Mouse (Mus musculus) cerebellum, adult 11-12 months (tissue): ENCODE measurements around the gene Tbc1d10c.

Experiments
- DNase-seq: peaks from one replicate; pipeline ENCODE4 v3.0.0; 2022

Tbc1d10c gene

DNA sequence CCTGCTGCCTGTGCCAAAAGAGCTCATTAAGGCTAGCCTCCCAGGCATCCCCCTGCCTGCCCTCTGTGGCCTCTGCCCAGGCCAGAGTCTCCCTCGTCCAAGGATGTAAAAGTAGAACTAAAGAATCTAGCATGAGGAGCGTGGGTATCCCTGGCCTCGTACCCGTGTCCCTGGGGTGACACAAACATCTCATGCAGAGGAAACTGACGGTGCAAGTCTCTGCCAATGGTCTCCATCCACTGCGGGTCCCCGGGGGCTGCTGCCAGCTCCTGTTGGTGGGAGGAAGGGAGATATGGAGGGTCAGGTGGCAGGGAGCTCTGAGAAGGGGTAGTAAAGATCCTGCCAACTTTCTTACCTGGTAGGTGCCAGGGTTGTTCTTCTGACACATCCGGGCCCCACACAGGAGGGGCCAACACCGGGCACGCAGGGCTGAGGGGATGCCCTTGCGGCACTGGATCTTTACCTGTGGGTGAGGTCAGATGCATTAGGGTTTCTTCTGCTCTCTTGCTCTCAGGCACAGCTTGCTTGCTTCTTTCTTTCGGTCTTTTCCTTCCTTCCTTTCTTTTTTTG is 1.9 kb downstream of the Tbc1d10c start:
- DNase-seq: peak; percentile 46

GRCm38 (mm10) chr19:4187303-4187702 is 3.8 kb downstream of the Tbc1d10c start:
- no peak for DNase-seq

DNA sequence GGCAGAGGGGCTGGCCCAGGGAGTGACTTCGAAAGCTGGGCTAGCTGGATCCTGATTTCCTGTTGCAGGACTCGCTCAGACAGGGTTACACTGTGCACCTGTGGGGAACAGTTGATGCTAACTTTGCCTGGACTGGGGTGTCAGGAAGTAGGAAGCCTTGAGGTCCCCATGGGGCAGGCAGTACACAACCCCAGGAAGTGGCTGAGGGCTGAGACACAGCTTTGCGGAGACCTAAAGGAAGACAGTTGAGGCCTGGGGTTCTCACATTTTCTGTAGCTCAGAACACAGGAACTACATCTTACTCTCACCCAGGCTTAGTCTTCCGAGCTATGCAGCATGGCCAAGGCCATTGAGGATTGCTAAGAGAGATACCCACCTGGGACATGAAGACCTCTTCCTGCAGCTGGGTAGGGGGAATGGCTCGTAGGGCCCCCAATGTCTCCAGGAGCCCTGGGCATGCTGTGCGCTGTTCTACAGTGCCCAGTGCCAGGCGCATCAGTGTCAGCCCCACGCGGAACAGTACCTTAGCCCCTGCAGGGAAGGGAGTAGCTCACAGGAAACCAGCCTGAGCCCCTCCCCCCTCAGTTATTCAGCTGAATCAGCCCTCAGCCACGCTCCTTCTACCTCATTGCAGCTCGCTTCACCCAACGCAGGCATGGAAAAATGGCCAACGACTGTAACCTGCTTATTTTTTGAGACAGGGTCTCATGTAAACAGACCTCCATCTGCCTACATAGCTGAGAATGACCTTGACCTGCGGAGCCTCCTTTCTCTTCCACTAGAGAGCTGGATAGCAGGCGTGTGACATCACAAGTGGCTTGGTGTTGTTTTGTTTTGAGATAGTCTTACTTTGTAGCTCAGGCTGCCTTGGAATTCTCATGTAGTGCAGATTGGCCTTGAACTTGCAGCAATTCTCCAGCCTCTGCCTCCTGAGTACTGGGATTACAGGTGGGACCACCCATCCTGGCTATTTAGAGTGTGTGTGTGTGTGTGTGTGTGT is 5.8 kb downstream of the Tbc1d10c start:
- DNase-seq: no peak

DNA sequence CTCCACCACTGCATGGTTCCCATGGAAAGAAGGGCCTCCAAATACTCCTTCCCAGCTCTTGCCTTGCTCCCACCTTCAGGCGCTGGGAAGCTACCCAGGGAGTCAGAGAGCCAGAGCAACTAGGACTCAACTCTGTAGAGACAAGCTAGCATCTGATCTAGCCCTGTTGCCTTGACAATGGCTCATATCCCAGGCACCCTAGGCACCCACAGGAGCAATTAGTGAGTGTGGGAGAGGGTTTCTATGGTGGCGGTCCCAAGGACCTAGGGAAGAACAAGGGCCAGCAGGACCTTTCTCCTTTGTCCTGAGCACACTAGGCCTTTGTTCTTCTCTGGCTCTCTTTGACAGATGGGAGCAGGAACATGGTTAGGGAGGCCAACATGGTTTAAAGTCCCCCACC is 7.4 kb downstream of the Tbc1d10c start:
- no peak for DNase-seq

DNA sequence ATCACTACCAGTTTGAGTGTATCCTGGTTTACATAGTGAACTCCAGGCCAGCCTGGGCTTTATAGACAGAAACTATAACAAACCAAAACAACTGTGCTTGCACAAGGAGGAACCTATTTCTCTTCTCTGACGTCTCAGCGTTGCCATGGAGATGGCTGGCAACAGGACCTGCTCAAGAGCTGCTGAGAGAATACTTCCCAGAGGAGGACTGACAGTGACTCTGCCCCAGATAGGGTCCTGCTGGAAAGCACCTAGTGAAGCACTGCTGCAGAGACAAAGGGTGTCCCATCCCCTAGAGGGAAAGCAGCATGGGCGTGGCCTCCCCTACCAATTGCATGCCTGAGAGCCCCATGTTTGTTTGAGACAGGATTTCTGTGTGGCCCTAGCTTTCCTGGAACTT is 9.2 kb downstream of the Tbc1d10c start:
- no peak for DNase-seq

GRCm38 (mm10) chr19:4180411-4180810 is 10.7 kb downstream of the Tbc1d10c start:
- no peak for DNase-seq

GRCm38 (mm10) chr19:4175368-4175947 is 15.6 kb downstream of the Tbc1d10c start, which contains the start of gene Carns1:
Gene Carns1 (minus strand): TSS chr19:4175479.
- DNase-seq: no peak

DNA sequence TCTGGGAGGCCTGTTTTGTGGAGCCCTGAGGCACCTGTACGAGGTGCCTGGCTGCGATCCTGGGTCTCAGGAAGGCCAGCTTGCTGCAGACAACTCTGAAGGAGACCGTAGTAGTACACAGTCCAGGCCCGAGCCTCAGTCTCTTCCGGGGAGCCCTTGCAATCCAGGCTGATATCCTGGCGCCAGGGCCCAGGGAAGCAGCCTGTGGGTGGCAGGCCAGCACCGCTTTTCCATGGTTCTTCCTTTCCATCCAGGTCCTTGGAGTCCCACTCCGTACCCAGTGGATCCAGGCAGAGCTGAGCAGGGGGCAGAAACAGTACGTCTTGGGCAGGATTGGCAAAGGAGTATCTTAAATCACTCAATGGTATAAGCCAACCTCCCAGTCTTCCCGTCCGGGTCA is 18.2 kb downstream of the Tbc1d10c start:
- no peak for DNase-seq

GRCm38 (mm10) chr19:4171393-4172290 is 19.4 kb downstream of the Tbc1d10c start:
- DNase-seq: peak; percentile 49

DNA sequence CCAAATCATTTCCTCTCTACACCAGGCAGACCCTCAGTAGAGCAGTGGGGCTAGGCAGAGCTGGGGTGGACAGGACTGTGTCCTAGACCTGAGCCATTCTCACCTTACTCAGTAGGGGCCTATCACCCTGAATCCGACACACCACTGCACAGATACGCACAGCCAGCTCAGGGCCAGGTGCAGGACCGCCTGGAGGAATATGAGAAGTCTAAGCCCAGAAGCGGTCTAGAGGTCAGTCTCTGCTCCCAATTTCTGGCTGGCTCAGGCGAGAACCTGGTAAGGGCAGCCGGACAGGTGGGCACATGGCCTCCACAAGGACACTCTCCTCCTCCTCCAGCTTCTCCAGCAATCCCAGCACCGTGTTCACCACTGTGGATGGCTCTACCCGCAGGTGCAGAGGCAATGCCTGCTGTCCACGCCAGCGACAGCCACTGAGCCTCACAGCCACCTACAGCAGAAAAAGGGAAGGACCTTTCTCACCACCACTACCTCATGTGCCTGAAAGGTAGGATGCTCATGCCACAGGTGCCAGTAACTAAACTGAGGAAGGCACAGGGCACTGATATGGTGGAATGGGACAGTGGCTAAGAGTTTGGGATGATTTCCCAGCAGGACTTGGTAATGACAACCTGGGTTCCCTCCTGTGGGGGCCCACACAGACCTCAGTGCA is 20.2 kb downstream of the Tbc1d10c start:
- peak; percentile 50 for DNase-seq

- peak; percentile 76 for DNase-seq
Observed at GRCm38 (mm10) chr19:4169810-4170209, 21.3 kb downstream of the Tbc1d10c start.

GRCm38 (mm10) chr19:4169378-4169784 is 21.7 kb downstream of the Tbc1d10c start:
- peak; percentile 99 for DNase-seq

DNA sequence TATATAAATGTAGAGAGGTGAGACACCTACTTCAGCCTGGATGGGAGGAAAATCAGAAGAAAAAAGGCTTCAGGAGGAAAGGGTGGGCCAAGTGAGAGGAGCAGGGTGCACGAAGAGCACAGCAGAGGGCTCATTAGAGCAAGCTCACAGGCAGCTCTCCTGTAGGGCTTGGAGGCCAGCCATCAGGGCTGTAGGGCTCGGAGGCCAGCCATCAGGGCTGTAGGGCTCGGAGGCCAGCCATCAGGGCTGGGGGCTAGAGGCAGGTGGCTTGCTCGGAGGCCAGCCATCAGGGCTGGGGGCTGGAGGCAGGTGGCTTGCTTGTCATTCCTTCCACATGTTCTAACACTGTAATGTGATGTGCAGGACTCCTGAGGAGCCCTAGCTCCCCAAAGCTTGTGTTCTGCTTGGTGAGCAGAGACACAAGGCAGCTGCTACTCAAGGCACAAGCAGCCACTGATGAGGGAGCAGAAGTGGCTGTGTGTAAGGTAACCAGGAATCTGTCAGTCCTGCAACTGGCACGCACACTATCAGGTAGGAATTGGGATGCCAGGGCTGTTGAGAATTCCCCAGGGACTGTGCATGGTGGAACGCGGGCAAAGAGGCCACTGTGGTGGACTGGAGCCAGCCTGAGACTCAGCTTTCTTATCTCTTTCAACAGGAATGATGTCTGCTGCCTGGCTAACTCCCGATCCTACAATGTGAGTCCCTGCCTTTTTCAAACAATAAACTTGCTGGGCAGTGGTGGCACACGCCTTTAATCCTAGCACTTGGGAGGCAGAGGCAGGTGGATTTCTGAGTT is 24.2 kb downstream of the Tbc1d10c start:
- DNase-seq: peak; percentile 39

GRCm38 (mm10) chr19:4164721-4165120 is 26.4 kb downstream of the Tbc1d10c start:
- DNase-seq: peak; percentile 50

DNA sequence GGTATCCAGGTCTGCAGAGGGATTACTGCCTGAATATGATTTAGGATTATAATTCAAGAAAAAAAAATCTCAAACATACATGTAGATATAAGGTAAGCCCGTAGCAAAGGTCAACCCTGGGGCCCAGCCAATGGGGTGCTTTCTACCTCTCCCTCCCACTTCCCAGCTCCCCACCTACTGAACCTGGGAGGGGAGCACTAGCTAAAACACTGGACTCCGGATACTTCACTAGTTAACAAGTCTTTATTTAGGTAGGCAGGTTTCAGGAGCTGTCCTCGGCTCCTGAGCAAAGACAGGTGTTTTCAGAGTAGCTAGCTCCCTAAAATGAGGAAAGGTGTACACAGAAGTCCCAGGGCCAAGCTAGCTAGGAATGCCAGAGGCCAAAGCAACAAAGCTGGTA is 27.0 kb downstream of the Tbc1d10c start:
- peak; percentile 50 for DNase-seq

DNA sequence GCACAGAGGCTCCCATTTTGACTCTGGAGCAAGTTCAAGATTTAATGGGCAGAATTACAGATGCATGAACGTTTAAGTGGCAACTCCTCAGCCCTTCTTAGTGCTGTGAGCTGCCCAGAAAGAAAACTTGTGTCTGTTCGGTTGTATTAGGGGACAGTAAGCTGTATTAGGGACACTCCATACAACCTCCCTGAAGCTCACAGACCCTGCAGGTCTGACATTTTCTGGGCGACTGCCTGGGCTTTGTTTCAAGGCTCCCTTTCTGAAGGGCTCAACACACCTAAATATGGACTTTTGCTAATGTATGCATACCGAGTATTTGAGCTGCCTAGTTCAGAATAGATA is 27.6 kb downstream of the Tbc1d10c start:
- DNase-seq: no peak

DNA sequence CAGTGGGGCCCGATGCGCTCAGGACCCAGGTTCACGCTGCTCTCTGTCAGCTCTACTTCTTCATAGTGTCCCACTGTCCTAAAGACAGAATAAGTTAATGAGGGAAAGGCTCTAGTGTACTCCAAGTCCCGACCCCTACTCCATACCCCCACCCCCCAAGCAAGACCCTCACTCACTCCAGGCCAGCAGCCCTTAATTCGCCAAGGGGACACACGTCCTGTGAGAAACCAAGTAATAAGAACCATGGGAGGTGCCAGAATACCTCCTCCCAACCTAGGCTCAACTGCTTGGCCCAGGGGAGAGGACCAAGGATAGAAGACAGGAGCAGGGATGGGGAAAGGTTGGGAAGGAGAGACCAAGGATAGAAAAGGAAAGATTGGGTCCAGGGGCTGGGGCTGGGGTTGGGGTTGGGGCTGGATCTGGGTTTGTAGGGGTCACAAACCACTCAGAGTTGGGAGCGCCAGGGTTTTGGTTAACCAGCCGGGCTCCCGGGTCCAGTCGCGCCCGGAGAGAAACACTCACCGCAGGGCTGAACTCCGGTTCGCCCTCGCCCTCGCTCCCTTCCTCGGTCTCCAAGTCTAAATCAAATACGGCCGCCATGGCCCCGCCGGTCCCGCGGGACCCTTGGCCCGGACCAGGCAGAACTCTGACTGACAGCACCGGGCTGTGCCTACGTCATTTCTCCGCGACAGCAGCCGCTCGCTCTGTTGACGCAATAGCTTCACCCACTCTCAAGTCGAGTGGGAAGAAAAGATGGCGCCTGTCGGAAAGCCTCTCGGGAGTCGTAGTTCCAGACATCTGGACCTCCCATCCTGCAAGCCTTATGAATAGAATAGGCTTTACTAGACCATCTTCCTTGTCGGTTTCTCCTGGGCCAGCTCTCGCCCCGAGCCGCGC is 28.2 kb downstream of the Tbc1d10c start, which contains the start of gene Rps6kb2:
TSS of gene Rps6kb2 (minus strand) at position 709 of the 897 bp plus-strand sequence.
- DNase-seq: peak; percentile 96

DNA sequence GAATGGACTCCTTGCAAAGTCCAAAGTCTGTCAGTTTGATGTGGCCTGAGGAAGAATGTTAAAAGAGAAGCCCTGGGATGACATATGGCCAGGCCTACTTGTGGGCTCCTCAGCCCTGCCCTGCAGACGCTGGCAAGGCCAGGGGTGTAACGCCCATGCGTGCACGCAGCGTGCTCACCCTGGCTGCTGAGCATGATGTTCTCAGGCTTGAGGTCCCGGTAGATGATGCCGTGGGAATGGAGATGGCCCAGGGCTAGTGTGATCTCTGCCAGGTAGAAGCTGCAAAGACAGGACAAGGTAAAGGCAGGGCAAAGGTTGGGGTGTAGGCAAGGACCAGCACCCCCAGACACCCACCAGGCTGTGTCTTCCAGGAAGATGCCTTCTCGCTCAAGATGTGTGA is 32.0 kb downstream of the Tbc1d10c start:
- DNase-seq: no peak

GRCm38 (mm10) chr19:4156771-4157170 is 34.3 kb downstream of the Tbc1d10c start:
- peak; percentile 29 for DNase-seq

DNA sequence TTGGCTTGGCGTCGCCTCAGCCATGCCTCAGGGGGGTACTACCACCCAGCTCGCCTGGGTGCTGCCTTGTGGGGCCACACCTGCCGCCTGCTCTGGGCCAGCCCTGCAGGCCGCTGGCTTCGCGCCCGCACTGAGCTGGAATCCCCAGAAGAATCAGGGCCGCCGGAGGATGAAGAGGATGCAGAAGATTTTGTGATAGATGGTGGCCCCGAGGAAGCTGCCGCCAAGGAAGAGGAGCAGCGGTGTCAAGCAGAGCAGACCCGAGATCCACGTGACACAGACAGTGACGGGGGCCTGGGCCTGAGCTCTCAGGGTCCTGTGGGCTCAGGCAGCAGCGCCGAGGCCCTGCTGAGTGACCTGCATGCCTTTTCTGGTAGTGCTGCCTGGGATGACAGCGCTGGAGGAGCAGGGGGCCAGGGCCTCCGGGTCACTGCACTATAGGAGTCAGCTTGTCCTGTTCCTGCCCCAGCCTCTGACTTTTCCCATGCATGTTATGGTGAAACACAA is 35.0 kb downstream of the Tbc1d10c start:
- DNase-seq: peak; percentile 51
